Mouse (Mus musculus) olfactory bulb, adult 2 months (tissue): ENCODE data around the gene Olfr772. TPM values are rescaled to one million over a fixed set of nuclear protein-coding genes. Genes with fewer than 3 reads are reported as not detected.
"Not testable (repeated sequence)": the region's sequence is repeated elsewhere in the genome, so short reads cannot be mapped to it uniquely, and the experiment has no call there.

Source experiments
- H3K27ac ChIP-seq: fragments of 200-500 bp; 2 replicates; pipeline ENCODE4 v1.5.1; 2012; ENCODE audit warnings: low read depth, low read length; ENCODE audit not compliant: insufficient read depth
- H3K4me1 ChIP-seq: fragments of 200-500 bp; 2 replicates; pipeline ENCODE4 v1.6.1; 2012; ENCODE audit warnings: low read length; ENCODE audit not compliant: control insufficient read depth, insufficient read depth
- H3K4me3 ChIP-seq: fragments of 200-500 bp; 2 replicates; pipeline ENCODE4 v1.5.1; 2012; ENCODE audit warnings: mild to moderate bottlenecking, low read depth, low read length, moderate library complexity; ENCODE audit not compliant: insufficient read depth
- CTCF ChIP-seq: fragments of 200-500 bp; IDR thresholded peaks from 2 replicates; pipeline ENCODE4 v1.5.1; 2012; ENCODE audit warnings: low read depth, mild to moderate bottlenecking, low read length, moderate library complexity; ENCODE audit not compliant: insufficient read depth
- POLR2A ChIP-seq: fragments of 200-500 bp; IDR thresholded peaks from 2 replicates; pipeline ENCODE4 v1.6.1; 2012; ENCODE audit warnings: mild to moderate bottlenecking, low read depth, low read length, moderate library complexity; ENCODE audit not compliant: insufficient read depth
- WGBS: fragments of 180-500 bp; shearing (Covaris S2); methylation state at CpG from one replicate; pipeline ENCODE4 v1.1.7; 2018; 5-methylcytosine and 5-hydroxymethylcytosine counted together
- polyA plus RNA-seq: library from polyadenylated mRNA; stranded (reverse); fragments of >200 nt; gene quantifications from 2 replicates; pipeline ENCODE4 v1.2.4, GENCODE M21; 2012; ENCODE audit warnings: low replicate concordance; ENCODE audit not compliant: missing spikeins, insufficient read depth, insufficient read length

The Olfr772 gene
- polyA plus RNA-seq = not detected in 2 replicates

DNA sequence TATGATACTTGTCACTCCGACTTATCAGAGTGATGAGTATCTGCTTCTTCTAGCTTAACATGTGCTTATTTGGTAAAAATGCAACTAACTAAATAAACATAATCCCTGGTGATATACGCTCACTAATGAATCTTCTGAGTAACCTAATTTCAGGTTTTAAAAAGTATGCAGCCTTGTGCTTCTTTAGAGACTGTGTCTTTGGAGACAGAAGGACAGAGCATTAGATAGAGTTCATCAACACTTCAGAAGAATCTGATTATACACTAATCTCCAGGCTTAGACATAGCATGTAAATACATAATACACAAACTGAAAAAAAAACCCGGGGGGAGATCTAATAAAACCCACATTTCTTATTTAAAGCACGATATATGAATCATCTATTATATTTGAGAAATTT lies at the start of gene Olfr772:
Olfr772 (minus strand) TSS at position 101 of the 400 bp plus-strand sequence.
- not testable (repeated sequence) for H3K4me1 ChIP-seq, H3K27ac ChIP-seq, H3K4me3 ChIP-seq
- 94% methylated on average over 4 of the region's 4 CpGs for WGBS

DNA sequence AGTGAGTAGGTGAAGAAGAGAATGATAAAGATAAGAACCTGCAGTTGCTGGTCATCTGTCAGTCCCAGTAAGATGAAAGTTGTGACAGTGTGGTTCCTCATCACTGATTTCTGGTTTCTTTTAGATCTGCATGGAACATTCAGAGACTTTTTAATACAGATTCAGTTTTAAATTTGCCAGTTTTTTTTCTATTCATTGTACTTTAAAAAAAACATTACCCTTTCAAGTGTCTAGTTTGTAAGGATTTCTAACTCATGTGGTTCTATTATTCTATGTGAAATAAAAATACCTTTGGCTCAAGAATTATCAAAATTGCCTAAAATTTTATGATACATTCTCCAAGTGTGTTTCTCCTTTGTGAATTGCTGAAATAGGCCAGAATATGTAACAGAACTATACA lies 9.6 kb upstream of the Olfr772 start, which contains the start of gene Olfr773:
Olfr773 (minus strand) TSS at position 101 of the 400 bp plus-strand sequence.
- not testable (repeated sequence) for H3K4me3 ChIP-seq, H3K4me1 ChIP-seq, H3K27ac ChIP-seq

DNA sequence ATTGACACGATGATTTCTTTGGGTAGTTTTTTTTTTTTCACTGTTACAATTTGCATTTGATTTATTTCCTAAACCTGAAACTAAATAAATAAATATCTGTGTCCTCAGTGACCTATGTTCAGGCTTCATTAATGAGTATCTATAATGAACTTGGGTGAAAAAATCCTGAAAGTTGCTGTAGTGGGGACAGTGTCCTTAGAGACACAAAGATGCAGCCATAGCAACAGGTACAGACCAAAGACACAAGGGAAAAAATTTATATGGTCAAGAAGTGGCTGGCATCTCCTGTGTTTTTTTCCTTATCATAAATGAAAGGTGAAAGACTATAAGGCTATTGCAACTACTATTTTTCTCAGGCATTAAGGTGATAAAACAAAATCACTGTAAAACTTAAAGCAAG lies 13.1 kb downstream of the Olfr772 start, which contains the start of gene Olfr771:
Olfr771 (minus strand) TSS at position 101 of the 400 bp plus-strand sequence.
- Histone ChIP-seq H3K27ac (no peak within 1 kb of the TSS), H3K4me3 (no peak within 1 kb of the TSS), H3K4me1 (no peaks in the 10 kb centered on the region)
- 90% methylated on average over 1 of the region's 1 CpGs for WGBS
- TF ChIP-seq CTCF (no peak), POLR2A (no peak)

DNA sequence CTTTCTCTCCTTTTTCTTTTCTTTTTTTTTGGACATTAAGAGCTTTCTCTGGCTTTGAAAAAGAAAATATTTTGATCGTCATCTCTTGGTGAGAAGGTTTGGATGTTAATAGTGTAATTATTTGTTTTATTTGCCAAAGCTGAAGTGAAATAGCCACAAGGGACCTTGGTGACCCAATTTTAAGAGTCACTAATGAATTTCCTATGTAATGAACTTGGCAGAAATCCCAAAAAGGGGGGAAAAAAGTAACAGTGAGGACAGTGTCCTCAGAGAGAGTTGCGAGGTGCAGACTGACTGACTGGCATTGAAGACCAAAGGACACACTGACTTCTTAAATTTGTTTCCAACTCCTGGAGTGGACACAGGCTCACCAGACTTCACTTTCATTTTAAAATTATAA lies 38.8 kb downstream of the Olfr772 start, which contains the start of gene Olfr770:
Olfr770 (minus strand) TSS at position 101 of the 400 bp plus-strand sequence.
- Histone ChIP-seq H3K4me3 (no peak within 1 kb of the TSS), H3K4me1 (no peaks in the 10 kb centered on the region), H3K27ac (no peak within 1 kb of the TSS)
- 27% methylated on average over 2 of the region's 2 CpGs for WGBS
- TF ChIP-seq CTCF (no peak), POLR2A (no peak)

Other genes with a start within 250 kb of the Olfr772 start
- not detected in 2 replicates for gene Itga7, start 244.1 kb downstream of the Olfr772 start, polyA plus RNA-seq
- not detected in 2 replicates for gene Mettl7b, start 216.9 kb downstream of the Olfr772 start, polyA plus RNA-seq
- gene Olfr9, start 188.5 kb downstream of the Olfr772 start, polyA plus RNA-seq = not detected in 2 replicates
- not detected in 2 replicates for gene Olfr763, start 167.1 kb downstream of the Olfr772 start, polyA plus RNA-seq
- not detected in 2 replicates for gene Olfr764-ps1, start 138.0 kb downstream of the Olfr772 start, polyA plus RNA-seq
- gene Olfr765, start 127.9 kb downstream of the Olfr772 start, polyA plus RNA-seq = not detected in 2 replicates
- gene Olfr766-ps1, start 108.9 kb downstream of the Olfr772 start, polyA plus RNA-seq = not detected in 2 replicates
- not detected in 2 replicates for gene Olfr767, start 95.0 kb downstream of the Olfr772 start, polyA plus RNA-seq
- gene Olfr768, start 78.5 kb downstream of the Olfr772 start, polyA plus RNA-seq = not detected in 2 replicates
- not detected in 2 replicates for gene Olfr769, start 60.1 kb downstream of the Olfr772 start, polyA plus RNA-seq
- not detected in 2 replicates for gene Olfr770, start 38.9 kb downstream of the Olfr772 start, polyA plus RNA-seq
- gene Olfr771, start 13.2 kb downstream of the Olfr772 start, polyA plus RNA-seq = not detected in 2 replicates
- not detected in 2 replicates for gene Olfr773, start 9.5 kb upstream of the Olfr772 start, polyA plus RNA-seq
- gene Olfr774, start 58.3 kb upstream of the Olfr772 start, polyA plus RNA-seq = not detected in 2 replicates
- gene Olfr775, start 70.5 kb upstream of the Olfr772 start, polyA plus RNA-seq = not detected in 2 replicates
- gene Olfr776, start 81.2 kb upstream of the Olfr772 start, polyA plus RNA-seq = not detected in 2 replicates
- not detected in 2 replicates for gene Olfr777, start 93.6 kb upstream of the Olfr772 start, polyA plus RNA-seq
- not detected in 2 replicates for gene Olfr780, start 140.2 kb upstream of the Olfr772 start, polyA plus RNA-seq
- gene Olfr781, start 150.9 kb upstream of the Olfr772 start, polyA plus RNA-seq = not detected in 2 replicates
- not detected in 2 replicates for gene Olfr782, start 170.9 kb upstream of the Olfr772 start, polyA plus RNA-seq
- not detected in 2 replicates for gene Olfr784, start 206.2 kb upstream of the Olfr772 start, polyA plus RNA-seq
- gene Olfr785, start 227.5 kb upstream of the Olfr772 start, polyA plus RNA-seq = not detected in 2 replicates
- gene Olfr786, start 249.4 kb upstream of the Olfr772 start, polyA plus RNA-seq = not detected in 2 replicates